Mouse (Mus musculus) bone marrow, adult 2 months (tissue): Measurements from ENCODE around the gene Olfml3. TPM values are rescaled to one million over a fixed set of nuclear protein-coding genes. Genes with fewer than 3 reads are reported as not detected.

Source experiments
- H3K27ac ChIP-seq: fragments of 200-500 bp; 2 replicates; pipeline ENCODE4 v1.5.1; 2012; ENCODE audit warnings: low read depth, mild to moderate bottlenecking, control low read depth, inconsistent platforms, low read length; ENCODE audit not compliant: control insufficient read depth, poor library complexity, insufficient read depth
- H3K4me1 ChIP-seq: fragments of 200-500 bp; 2 replicates; pipeline ENCODE4 v1.6.1; 2011; ENCODE audit warnings: low read length; ENCODE audit not compliant: control insufficient read depth, insufficient read depth
- H3K4me3 ChIP-seq: fragments of 200-500 bp; replicated peaks from 2 replicates; pipeline ENCODE3; 2011; ENCODE audit warnings: mild to moderate bottlenecking, low read depth, low read length, control low read depth; ENCODE audit not compliant: control insufficient read depth
- CTCF ChIP-seq: fragments of 200-500 bp; IDR thresholded peaks from 2 replicates; pipeline ENCODE4 v1.5.1; 2011; ENCODE audit warnings: low read length, control low read depth; ENCODE audit not compliant: control insufficient read depth, insufficient read depth
- POLR2A ChIP-seq: fragments of 200-500 bp; IDR thresholded peaks from 2 replicates; pipeline ENCODE4 v1.6.1; 2011; ENCODE audit warnings: low read depth, mild to moderate bottlenecking, control low read depth, low read length, borderline replicate concordance; ENCODE audit not compliant: control insufficient read depth
- WGBS: fragments of 180-500 bp; shearing (Covaris S2); methylation state at CpG from one replicate; pipeline ENCODE4 v1.1.7; 2018; 5-methylcytosine and 5-hydroxymethylcytosine counted together
- polyA plus RNA-seq: library from polyadenylated mRNA; stranded (reverse); fragments of >200 nt; gene quantifications from 2 replicates; pipeline ENCODE4 v1.2.4, GENCODE M21; 2011; ENCODE audit warnings: low replicate concordance; ENCODE audit not compliant: missing spikeins, insufficient read depth, insufficient read length

Olfml3 gene
- polyA plus RNA-seq, 1 experiment: 5.1 TPM

GRCm38 (mm10) chr3:103705426-103705825 lies 32.4 kb downstream of the Olfml3 start:
- Histone ChIP-seq H3K4me3 (no peak overlapping the region), H3K4me1 (no peaks in the 10 kb centered on the region), H3K27ac (no peak overlapping the region)
- 90% methylated on average over 12 of the region's 12 CpGs for WGBS
- TF ChIP-seq POLR2A (no peak), CTCF (no peak)

- H3K4me1 ChIP-seq: no peaks in the 10 kb centered on the region
- 50% methylated on average over 6 of the region's 6 CpGs for WGBS
- no peak overlapping the region for H3K27ac ChIP-seq
- TF ChIP-seq CTCF (no peak), POLR2A (no peak)
- no peak overlapping the region for H3K4me3 ChIP-seq
These were observed 33.1 kb downstream of the Olfml3 start for GRCm38 (mm10) chr3:103704661-103705060.

- Histone ChIP-seq H3K4me1 (no peaks in the 10 kb centered on the region), H3K27ac (no peak overlapping the region), H3K4me3 (no peak overlapping the region)
- WGBS: 86% methylated on average over 1 of the region's 1 CpGs
- no peak for TF ChIP-seq CTCF
- TF ChIP-seq POLR2A: no peak
These were observed 41.3 kb downstream of the Olfml3 start for GRCm38 (mm10) chr3:103696388-103696925.

GRCm38 (mm10) chr3:103695556-103695955 lies 42.2 kb downstream of the Olfml3 start:
- H3K27ac ChIP-seq: no peak overlapping the region
- no peak for TF ChIP-seq CTCF
- TF ChIP-seq POLR2A: no peak
- WGBS: 70% methylated on average over 3 of the region's 3 CpGs
- H3K4me3 ChIP-seq: no peak overlapping the region
- no peaks in the 10 kb centered on the region for H3K4me1 ChIP-seq

- 70% methylated on average over 3 of the region's 3 CpGs for WGBS
- Histone ChIP-seq H3K27ac (no peak overlapping the region), H3K4me3 (no peak overlapping the region), H3K4me1 (no peaks in the 10 kb centered on the region)
- TF ChIP-seq CTCF (no peak), POLR2A (no peak)
These were observed 47.3 kb downstream of the Olfml3 start for GRCm38 (mm10) chr3:103690506-103690905.

GRCm38 (mm10) chr3:103689043-103689442 lies 48.8 kb downstream of the Olfml3 start:
- no peaks in the 10 kb centered on the region for H3K4me1 ChIP-seq
- no peak overlapping the region for H3K27ac ChIP-seq
- WGBS: 85% methylated on average over 1 of the region's 1 CpGs
- TF ChIP-seq CTCF: no peak
- TF ChIP-seq POLR2A: no peak
- H3K4me3 ChIP-seq: no peak overlapping the region

GRCm38 (mm10) chr3:103683966-103684319 lies 53.9 kb downstream of the Olfml3 start:
- Histone ChIP-seq H3K4me1 (no peaks in the 10 kb centered on the region), H3K27ac (no peak overlapping the region), H3K4me3 (no peak overlapping the region)
- WGBS: 71% methylated on average over 5 of the region's 5 CpGs
- TF ChIP-seq CTCF (no peak), POLR2A (no peak)

GRCm38 (mm10) chr3:103683234-103683965 lies 54.4 kb downstream of the Olfml3 start:
- TF ChIP-seq POLR2A (no peak), CTCF (no peak)
- no peak overlapping the region for H3K27ac ChIP-seq
- H3K4me1 ChIP-seq: no peaks in the 10 kb centered on the region
- WGBS: 32% methylated on average over 21 of the region's 21 CpGs
- H3K4me3 ChIP-seq: no peak overlapping the region

- WGBS: 70% methylated on average over 4 of the region's 4 CpGs
- TF ChIP-seq CTCF (no peak), POLR2A (no peak)
- Histone ChIP-seq H3K27ac (no peak overlapping the region), H3K4me1 (no peaks in the 10 kb centered on the region), H3K4me3 (no peak overlapping the region)
These were observed 55.3 kb downstream of the Olfml3 start for GRCm38 (mm10) chr3:103682473-103682872.

- 56% methylated on average over 6 of the region's 6 CpGs for WGBS
- no peak for TF ChIP-seq CTCF
- TF ChIP-seq POLR2A: no peak
- H3K4me1 ChIP-seq: no peaks in the 10 kb centered on the region
- no peak overlapping the region for H3K27ac ChIP-seq
- H3K4me3 ChIP-seq: no peak overlapping the region
These were observed 59.0 kb downstream of the Olfml3 start for GRCm38 (mm10) chr3:103678811-103679210.
